Mouse (Mus musculus) embryonic facial prominence, embryonic 14.5 days (tissue): ENCODE measurements at regions not wholly inside any gene's neighbourhood (a gene's known extent, or its start where the extent isn't known, plus 50 kb on each side); places are given as distances from the start of the nearest gene placed in this dataset.
A peak's percentile ranks its signal among the peaks of the same experiment; 100 is the strongest.

ENCODE experiments used
- ATAC-seq: fragments of 200-750 bp; cut with Nextera tagmentation; 2 replicates; pipeline ENCODE4 v1.8.0; 2017; ENCODE audit warnings: low read depth, moderate number of reproducible peaks, moderate TSS enrichment
- DNase-seq: peaks from one replicate; pipeline ENCODE4 v3.0.0-alpha.2; 2015; ENCODE audit warnings: low spot score
- H3K27ac ChIP-seq: fragments of 300-500 bp; sonication (generic); replicated peaks from 2 replicates; pipeline ENCODE4 v1.5.1; 2014; ENCODE audit warnings: low read depth, mild to moderate bottlenecking, low read length, moderate library complexity
- H3K27me3 ChIP-seq: fragments of 300-500 bp; sonication (generic); replicated peaks from 2 replicates; pipeline ENCODE4 v1.6.1; 2014; ENCODE audit warnings: low read length; ENCODE audit not compliant: control insufficient read depth, insufficient read depth
- H3K36me3 ChIP-seq: fragments of 300-500 bp; sonication (generic); 2 replicates; pipeline ENCODE4 v1.6.1; 2014; ENCODE audit warnings: low read length, mixed read lengths; ENCODE audit not compliant: control insufficient read depth, insufficient read depth
- H3K4me1 ChIP-seq: fragments of 300-500 bp; sonication (generic); 2 replicates; pipeline ENCODE4 v1.6.1; 2014; ENCODE audit warnings: antibody characterized with exemption, low read length; ENCODE audit not compliant: control insufficient read depth, insufficient read depth
- H3K4me2 ChIP-seq: fragments of 300-500 bp; sonication (generic); 2 replicates; pipeline ENCODE4 v1.6.1; 2014; ENCODE audit warnings: low read depth, mild to moderate bottlenecking, low read length, moderate library complexity, mixed read lengths
- H3K4me3 ChIP-seq: fragments of 300-500 bp; sonication (generic); 2 replicates; pipeline ENCODE4 v1.5.1; 2014; ENCODE audit warnings: low read depth, mild to moderate bottlenecking, low read length
- H3K9ac ChIP-seq: fragments of 300-500 bp; sonication (generic); 2 replicates; pipeline ENCODE4 v1.6.1; 2014; ENCODE audit warnings: low read depth, mild to moderate bottlenecking, low read length, moderate library complexity, mixed read lengths
- H3K9me3 ChIP-seq: fragments of 300-500 bp; sonication (generic); 2 replicates; pipeline ENCODE4 v1.6.1; 2016; ENCODE audit warnings: low read length; ENCODE audit not compliant: control insufficient read depth
- WGBS: fragments of 180-500 bp; shearing (Covaris S2); extraction: QIAGEN DNeasy Blood & Tissue Kit; methylation state at CpG from one replicate; pipeline ENCODE4 v1.1.7; 2014; 5-methylcytosine and 5-hydroxymethylcytosine counted together

DNA sequence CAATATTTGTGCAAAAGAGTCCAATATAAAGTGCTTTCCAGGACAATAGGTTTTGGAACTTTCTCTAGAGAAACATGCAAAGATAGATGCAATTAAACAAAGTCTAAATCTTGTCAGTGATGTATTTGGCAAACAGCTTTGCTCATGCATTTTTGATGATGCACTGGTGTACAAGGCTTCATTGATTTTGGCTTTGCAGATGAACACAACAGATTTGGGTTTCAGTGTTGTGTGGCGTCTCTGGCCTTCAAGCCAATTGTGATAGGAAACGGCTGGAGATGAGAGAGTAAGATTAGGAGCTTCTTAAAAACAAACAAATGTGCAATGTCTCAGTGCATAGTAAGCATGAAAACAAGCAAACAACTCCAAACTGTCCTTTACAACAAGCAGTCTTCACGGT lies 370.6 kb upstream of the Mmadhc start:
- no peak for DNase-seq
- H3K36me3 ChIP-seq, result no peaks in the 10 kb centered on the region
- ATAC-seq, result no peak
- no peak overlapping the region for H3K4me2 ChIP-seq
- H3K27me3 ChIP-seq, result no peaks in the 10 kb centered on the region
- no peak overlapping the region for H3K4me3 ChIP-seq
- H3K4me1 ChIP-seq, result no peaks in the 10 kb centered on the region
- H3K9ac ChIP-seq, result no peak overlapping the region
- WGBS, result 39% methylated on average over 3 of the region's 3 CpGs
- H3K9me3 ChIP-seq, result 0 out of 2 replicates have a peak, but pooled peaks cover 4% of the 10 kb centered on the region
- no peak overlapping the region for H3K27ac ChIP-seq

DNA sequence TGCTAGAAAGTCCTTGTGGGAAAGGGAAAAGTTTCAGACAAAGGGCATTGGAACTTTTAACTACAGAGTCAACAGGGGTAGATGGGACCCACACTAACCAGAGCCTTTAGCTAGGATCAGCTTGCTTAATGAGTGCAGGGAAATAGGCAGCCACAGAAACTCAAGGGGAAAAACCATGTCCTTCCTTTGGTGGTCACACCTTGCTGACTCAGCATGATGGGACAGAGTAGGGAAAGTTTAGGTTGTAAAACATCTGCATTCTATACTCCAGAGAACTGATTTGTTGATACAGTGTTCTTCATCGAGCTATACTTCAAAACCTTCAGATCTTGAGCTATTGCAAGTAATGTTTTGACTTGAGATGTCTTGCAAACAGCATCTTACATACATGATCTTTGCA lies 365.9 kb upstream of the Mmadhc start:
- DNase-seq, result no peak
- Histone ChIP-seq H3K9ac (no peak overlapping the region), H3K4me2 (no peak overlapping the region), H3K27me3 (no peaks in the 10 kb centered on the region), H3K36me3 (no peaks in the 10 kb centered on the region), H3K4me1 (no peaks in the 10 kb centered on the region), H3K27ac (no peak overlapping the region), H3K4me3 (no peak overlapping the region), H3K9me3 (no peaks in the 10 kb centered on the region)
- ATAC-seq, result no peak
- WGBS, result 71% methylated on average over 1 of the region's 1 CpGs

DNA sequence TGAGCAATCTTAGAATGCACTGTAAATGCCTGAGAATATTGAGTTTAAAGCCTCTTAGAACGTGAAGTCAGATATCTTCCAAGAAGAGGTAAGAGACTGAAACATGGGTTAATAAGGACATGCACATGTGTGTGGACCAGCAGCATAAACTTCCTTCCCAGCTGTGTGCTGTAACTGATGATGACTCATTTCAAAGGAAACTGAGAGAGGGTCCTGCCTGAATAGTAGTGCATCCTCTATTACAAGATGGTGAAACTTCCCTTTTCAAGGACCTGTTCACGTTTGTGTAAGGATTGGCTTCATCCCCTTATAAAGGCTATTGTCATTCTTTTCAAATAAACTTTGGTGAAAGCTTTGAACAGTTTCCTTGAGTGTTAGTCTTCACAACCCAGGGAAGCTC lies 363.4 kb upstream of the Mmadhc start:
- Histone ChIP-seq H3K9me3 (no peaks in the 10 kb centered on the region), H3K4me1 (no peaks in the 10 kb centered on the region), H3K9ac (no peak overlapping the region), H3K27ac (no peak overlapping the region), H3K4me2 (no peak overlapping the region), H3K36me3 (no peaks in the 10 kb centered on the region), H3K4me3 (no peak overlapping the region), H3K27me3 (no peaks in the 10 kb centered on the region)
- ATAC-seq (no peak), DNase-seq (no peak)
- 72% methylated on average over 2 of the region's 2 CpGs for WGBS

DNA sequence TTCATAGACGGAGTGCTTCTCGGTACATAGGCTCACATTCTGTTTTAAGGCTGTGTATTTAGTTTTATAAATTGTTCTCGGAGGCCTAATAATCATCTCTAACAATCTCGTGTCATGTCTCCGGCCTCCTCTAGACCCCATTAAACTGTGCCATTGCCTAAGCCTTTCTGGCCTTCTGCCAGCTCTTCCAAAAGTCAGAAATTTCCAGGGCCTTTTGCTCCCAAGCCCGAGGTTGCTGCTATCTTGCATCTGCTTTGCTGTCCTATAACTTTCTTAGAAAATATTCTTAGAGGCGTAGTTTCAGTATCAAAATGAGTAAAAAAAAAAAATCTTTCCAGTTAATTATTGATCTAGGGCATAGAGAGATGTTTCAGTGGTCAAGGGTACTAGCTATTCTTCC lies 361.2 kb upstream of the Mmadhc start:
- H3K4me3 ChIP-seq, result no peak overlapping the region
- H3K9ac ChIP-seq, result no peak overlapping the region
- H3K27me3 ChIP-seq, result no peaks in the 10 kb centered on the region
- no peaks in the 10 kb centered on the region for H3K36me3 ChIP-seq
- H3K4me1 ChIP-seq, result no peaks in the 10 kb centered on the region
- WGBS, result 73% methylated on average over 7 of the region's 7 CpGs
- DNase-seq (no peak), ATAC-seq (no peak)
- no peak overlapping the region for H3K4me2 ChIP-seq
- no peak overlapping the region for H3K27ac ChIP-seq
- H3K9me3 ChIP-seq, result no peaks in the 10 kb centered on the region

DNA sequence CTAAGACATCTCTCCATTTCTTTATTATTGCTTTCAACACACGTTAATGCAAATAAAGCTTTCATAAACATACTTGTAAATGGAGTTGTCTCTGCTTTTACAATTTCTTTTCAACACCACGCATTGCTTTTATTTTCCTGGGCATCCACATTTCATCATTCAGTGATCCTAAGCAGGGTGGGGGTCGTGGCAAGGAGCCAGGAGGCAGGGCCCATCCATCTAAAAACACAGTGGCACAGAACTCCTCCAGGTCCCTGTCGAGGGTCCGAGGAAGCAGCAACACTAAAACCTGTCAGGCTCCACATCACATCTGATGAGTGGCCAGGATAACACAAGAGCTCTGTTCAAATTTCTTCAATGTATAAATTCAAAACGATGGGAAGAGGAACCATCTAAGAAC lies 359.8 kb upstream of the Mmadhc start:
- Histone ChIP-seq H3K27me3 (no peaks in the 10 kb centered on the region), H3K4me1 (no peaks in the 10 kb centered on the region), H3K36me3 (no peaks in the 10 kb centered on the region), H3K27ac (no peak overlapping the region), H3K9ac (no peak overlapping the region), H3K9me3 (no peaks in the 10 kb centered on the region), H3K4me2 (no peak overlapping the region), H3K4me3 (no peak overlapping the region)
- ATAC-seq (no peak), DNase-seq (no peak)
- WGBS, result 74% methylated on average over 6 of the region's 6 CpGs

DNA sequence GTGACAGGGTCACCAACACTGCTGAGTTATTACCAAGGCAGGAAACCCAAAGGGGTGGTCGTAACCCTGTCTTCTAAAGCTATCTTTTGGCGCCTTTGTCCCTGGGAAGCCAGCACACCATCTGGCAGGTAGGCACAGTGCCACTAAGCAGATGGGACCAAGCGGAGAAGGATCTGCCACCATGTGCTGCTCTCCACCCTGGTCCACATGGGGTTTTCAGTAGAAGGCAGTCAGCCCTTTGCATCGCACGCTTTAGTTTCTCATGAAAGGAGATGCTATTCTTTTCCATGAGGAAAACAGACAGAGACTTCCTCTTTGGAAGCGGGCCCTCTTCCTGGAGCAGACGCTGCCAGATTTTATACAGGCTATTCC lies 358.3 kb upstream of the Mmadhc start:
- Histone ChIP-seq H3K36me3 (no peaks in the 10 kb centered on the region), H3K9ac (no peak overlapping the region), H3K4me2 (no peak overlapping the region), H3K9me3 (no peaks in the 10 kb centered on the region), H3K4me1 (no peaks in the 10 kb centered on the region), H3K27ac (no peak overlapping the region), H3K27me3 (no peaks in the 10 kb centered on the region), H3K4me3 (no peak overlapping the region)
- ATAC-seq, result peak; percentile 26; the same call in 1 of the 2 replicates
- WGBS, result 77% methylated on average over 7 of the region's 7 CpGs
- peak; percentile 19 for DNase-seq

DNA sequence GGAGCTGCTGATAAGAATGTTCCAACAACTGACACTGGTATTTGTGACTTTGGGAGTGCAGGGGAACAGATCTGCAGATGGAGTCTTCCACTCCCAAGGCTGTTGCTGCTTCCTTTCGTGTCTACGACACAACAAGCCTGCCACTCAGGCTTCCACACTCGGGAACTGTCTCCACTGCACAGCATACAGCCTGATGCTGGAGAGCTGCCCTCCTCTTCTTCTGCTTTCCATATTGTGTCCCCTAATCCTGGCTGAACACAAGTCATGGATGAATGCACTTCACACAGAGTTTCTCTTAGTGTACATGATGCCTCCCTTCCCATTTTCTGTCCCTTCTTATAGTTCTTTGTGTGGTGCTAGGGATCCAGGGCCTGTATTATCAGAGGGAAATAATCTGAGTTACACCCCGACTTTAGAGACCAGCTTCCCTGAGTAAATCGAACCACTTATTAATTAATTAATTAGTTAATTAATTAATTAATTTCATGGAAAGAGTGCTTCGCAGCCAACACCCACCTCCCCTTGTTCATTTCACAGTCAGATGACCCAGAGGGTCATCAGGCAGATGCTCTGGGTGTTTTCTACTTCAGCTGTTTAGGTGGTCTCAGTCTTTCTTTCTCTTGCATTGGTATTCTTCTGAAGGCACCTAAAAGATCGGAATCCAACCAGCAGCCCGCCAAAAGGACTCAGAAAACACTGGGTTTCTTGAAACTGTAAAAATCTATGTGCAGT lies 357.8 kb upstream of the Mmadhc start:
- Histone ChIP-seq H3K9me3 (no peaks in the 10 kb centered on the region), H3K27me3 (no peaks in the 10 kb centered on the region), H3K4me1 (0 out of 2 replicates have a peak, but pooled peaks cover 2% of the 10 kb centered on the region), H3K36me3 (no peaks in the 10 kb centered on the region), H3K4me3 (no peak overlapping the region), H3K4me2 (no peak overlapping the region), H3K9ac (no peak overlapping the region), H3K27ac (no peak overlapping the region)
- no peak for ATAC-seq
- WGBS, result 78% methylated on average over 8 of the region's 8 CpGs
- DNase-seq, result no peak

DNA sequence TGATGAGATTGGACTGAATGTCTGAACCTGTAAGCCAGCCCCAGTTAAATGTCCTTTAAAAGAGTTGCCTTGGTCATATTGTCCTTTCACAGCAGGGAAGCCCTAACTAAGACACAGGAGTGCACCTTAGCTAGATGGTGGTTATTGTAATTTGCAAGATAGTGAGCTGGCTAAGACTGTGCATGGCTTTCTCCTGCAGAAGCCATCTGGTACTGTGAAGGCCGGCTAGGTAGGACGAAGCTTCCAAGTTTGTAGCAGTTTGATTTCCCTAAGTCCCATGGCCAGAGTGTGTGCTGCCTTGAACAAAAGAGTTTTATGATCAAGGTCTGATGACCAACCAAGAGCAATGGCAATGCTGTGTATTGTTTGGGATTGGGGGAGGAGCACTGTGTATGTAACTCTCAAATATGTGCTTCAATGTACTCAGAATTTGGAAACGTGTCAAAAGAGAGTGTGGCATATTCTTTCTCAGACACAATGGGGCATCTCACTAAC lies 356.6 kb upstream of the Mmadhc start:
- Histone ChIP-seq H3K27me3 (no peaks in the 10 kb centered on the region), H3K27ac (no peak overlapping the region), H3K9ac (no peak overlapping the region), H3K4me3 (no peak overlapping the region), H3K4me2 (no peak overlapping the region), H3K4me1 (0 out of 2 replicates have a peak, but pooled peaks cover 2% of the 10 kb centered on the region), H3K36me3 (no peaks in the 10 kb centered on the region), H3K9me3 (no peaks in the 10 kb centered on the region)
- ATAC-seq, result no peak
- no peak for DNase-seq
- 91% methylated on average over 3 of the region's 3 CpGs for WGBS

DNA sequence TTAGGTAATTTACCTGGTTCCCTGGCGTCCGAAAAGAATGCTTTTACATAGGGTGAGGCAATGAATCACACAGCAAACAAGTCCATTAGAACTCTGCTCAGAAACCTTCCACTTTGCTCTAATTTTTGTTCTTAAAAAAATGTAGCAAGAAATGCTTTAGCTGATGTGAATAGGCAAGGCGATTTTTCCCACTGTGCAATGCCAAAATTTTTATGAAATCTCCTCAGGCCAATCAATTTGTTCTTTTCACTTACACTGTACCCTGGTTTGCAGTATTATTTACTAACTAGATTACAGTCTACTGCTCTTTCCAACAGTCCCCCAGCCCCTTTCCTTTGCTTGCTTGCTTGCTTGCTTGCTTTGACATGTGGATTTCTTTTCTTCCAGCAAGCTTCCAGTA lies 353.1 kb upstream of the Mmadhc start:
- no peaks in the 10 kb centered on the region for H3K27me3 ChIP-seq
- H3K4me1 ChIP-seq, result 0 out of 2 replicates have a peak, but pooled peaks cover 2% of the 10 kb centered on the region
- 73% methylated on average over 3 of the region's 3 CpGs for WGBS
- no peaks in the 10 kb centered on the region for H3K9me3 ChIP-seq
- no peak overlapping the region for H3K27ac ChIP-seq
- H3K4me2 ChIP-seq, result no peak overlapping the region
- H3K4me3 ChIP-seq, result no peak overlapping the region
- ATAC-seq (no peak), DNase-seq (peak; percentile 15)
- H3K36me3 ChIP-seq, result no peaks in the 10 kb centered on the region
- H3K9ac ChIP-seq, result no peak overlapping the region
